Mouse (Mus musculus): ENCODE results near the gene Kdm4a.

Gene Kdm4a

DNA sequence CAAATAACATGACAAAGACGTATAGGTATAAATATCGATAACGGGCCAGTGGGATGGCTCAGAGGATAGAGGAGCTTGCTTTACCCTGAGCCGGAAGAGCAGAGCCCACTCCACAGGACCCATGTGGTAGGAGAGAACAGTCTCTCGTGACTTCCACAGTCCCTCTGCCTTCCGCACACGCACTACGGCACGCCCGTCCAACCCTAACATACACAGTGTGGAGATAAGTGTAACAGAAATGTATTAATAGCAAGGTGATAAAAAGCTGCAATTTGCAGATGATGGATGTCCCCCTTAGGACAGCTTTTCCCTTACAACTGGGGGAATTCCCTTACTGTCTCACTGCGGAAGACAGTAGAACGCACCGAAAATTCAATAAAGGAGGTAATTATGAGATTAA, 70.2 kb downstream of the Kdm4a start:
- no peak for DNase-seq

DNA sequence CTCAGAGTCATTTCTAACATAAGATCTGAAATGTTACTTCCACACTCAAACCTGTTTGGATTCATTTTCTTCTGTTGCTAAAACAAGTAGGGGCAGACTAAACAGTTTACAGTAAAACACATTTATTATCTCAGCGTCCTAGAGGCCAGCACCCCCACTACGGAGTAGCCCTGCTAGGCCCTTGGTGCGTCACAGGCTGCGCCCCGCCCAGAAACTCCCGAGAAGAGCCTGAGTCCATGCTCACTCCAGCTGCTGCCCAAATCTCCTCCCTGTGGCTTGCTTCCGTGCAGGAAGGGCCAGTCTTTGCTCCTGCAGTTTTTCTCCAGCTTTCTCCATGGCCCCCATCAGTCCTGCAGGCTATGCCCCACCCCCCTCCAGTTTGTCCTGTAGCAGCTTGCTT, 71.1 kb downstream of the Kdm4a start:
- peak; percentile 84 for DNase-seq

DNA sequence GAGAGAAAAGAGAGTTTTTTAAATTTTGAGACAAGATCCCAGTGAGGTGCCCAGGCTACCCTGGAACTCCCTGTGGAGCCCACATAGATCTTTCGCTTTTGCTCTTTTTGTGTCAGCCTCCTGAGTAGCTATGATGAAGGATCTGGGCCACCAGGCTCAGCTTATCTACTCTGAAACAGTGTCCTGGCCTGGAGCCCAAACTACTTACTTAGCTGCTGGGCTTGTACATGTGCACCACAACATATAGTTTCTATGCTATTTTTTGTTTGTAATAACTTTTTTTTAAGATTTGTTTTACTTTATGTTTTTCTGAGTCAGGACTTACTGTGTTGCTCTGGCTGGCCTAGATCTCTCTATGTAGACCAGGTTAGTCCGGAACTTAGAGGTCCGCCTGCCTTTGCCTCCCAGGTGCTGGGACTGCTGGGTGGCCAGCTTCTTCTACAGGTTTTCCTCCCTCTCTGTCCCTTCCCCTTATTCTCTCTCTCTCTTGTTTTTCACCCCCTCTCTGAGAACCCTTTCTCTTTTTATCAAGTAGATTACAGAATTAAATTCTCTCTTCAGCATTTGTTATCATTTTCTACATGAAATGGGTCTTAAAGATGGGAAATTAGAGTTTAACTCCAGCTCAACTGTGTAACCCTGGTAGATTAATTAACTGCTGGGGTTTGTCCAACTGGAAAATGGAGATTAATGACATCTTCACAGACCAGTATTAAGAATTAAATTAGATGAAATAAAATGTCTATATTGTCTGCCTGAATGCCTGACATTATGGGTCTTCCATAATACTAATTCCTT, 74.4 kb downstream of the Kdm4a start:
- DNase-seq = no peak

DNA sequence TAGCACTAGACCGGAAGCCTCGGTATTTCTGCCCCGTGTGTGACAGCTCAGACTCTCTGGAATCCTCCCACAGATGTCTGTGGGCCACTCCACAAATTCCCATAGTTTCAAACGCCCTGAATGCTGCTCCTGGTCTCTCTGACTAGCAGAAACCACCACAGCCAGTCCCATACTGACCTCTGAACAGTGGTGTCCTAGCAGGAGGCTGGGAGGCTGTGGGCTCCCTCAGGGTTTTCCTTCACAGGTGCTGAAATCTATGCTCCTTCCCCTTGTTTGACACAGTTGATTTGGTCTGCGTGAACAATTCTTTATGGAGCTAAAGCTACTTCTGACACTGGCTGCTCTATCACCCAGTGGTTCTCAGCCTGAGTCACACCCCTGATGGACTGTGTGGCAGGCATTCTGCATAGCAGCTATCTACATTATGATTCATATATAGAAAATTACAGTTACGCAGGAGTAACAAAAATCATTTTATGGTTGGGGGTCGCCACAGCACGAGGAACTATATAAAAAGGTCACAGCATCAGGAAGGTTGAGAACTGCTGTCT, 76.5 kb downstream of the Kdm4a start:
- DNase-seq = no peak

DNA sequence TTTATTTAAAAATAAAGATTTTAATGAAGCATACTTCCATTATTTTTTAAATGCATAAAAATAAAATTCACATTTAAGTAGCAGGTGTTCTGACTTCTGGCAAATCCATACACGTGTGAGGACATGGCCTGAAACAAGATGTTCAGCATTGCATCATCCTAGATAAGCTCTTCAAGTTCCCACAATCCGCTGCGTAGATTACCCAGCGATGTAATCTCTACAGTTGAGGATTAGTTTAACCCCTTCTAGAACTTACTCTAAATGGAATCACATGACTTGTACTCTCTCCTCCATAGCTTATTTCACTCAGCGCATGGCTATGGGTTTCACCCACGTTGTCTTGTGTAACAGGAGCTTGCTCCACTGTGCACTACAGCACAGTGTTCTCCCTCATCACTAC, 78.3 kb downstream of the Kdm4a start:
- no peak for DNase-seq

DNA sequence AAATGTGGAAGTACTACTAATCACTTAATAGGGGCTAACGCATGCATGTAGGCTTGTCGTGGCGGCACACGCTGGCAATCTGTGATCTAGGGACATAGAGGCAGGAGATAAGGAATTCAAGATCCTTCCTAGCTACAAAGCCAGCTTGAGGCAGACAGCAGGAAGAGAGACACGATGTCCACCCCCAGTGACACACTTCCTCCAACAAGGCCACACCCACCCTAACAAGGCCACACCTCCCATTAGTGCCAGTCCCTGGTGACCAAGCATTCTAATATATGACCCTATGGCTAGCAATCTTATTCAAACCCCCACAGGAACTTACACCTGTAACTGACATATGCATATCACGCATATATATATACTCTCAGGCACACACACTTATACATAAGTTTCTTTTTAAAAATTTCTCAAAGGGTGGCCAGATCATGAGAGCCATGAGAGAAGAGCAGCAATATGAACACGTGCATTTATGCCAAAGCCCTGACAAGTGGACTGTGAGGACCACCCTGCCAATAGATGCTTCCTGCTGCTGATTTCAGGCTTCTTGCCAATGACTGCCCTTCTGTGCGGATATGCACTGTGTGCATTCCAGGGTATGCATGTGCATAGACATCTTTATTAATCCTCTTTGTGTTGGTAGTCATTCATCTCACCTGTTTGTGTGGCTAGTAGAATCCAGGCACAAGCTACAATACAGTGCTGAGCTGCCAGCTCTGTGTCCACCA, 80.0 kb downstream of the Kdm4a start:
- peak; percentile 50 for DNase-seq

DNA sequence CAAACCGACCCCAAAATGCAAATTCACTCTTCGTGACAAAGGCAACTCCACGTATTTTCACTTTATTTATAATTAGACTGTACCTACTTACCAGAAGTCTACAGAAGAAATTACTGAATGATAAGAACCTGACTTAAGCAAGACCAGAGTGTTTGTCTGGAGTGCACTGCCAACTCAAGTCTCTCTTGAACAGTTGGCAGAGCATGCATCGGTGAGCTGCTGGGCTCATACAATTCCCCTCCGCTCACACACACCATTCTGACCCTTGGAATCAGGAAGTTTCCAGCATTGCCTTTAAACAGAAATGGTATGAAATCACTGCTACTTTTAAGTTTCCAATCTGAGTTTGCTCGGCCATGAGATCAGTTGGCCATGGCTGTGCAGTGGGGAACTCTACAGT, 81.3 kb downstream of the Kdm4a start:
- peak; percentile 39 for DNase-seq

DNA sequence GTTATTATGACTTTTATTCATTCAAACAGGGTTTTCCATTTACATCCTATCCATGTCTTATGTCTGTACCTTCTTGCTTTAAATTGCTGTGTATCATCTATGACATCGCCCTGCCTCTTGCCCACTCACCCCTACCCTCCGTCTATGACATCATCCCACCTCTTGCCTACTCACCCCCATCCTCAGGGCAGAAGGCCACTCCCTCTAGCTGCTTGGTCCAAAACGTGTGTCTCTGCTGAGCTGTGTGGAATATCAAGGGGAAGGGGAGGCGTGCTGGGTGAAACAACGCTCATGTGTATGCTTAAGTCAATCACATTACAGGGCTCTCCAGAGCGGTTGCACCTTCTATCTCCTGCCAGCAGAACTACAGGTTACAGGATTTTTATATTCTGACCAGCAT, 83.8 kb downstream of the Kdm4a start:
- DNase-seq = no peak

DNA sequence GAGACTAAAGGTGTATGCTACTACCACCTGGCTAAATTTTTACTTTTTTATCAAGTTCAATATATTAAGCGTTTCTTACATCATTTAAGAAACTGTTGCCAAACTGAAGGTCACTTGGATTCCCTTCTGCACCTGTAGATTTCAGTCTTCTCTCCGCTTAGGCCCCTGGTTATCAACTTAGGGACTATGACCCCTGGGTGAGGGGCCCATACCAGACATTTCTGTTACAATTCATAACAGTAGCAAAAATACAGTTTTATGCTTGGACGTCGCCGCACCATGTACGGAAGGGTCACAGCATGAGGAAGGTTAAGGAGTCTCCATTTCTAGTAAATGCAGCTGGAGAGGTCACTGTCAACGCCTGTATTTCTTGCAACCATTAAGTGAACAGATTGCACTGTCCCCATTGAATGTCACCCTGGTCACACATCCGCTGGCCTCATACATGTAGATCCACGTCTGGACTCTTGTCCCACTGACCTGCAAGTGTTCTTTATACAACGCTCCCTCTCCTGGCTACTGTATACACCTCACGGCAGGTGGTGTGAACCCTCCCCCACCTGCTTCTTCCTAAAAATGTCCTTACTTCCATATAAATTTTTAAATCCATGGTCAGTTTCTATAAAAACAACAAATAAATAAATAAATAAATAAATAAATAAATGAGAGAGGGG, 86.9 kb downstream of the Kdm4a start:
- DNase-seq = no peak

DNA sequence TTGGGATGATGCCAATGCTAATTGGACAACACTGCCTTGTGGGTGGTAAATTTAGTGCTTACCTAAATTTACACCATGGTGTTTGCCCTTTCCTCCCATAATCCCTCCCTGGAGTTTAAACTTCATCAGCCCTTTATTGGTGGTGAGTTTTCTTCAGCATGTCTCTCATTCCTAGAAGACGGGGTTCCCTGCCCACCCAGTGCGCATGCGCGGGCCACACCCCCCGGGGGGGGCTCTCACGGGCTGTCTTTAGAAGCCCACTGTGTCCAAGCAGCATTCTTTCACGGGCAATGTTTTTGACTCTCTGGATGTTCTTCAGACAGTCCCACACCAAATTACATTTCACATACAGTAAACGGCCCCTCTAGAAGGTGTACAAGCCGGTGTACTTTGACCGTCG, 89.4 kb downstream of the Kdm4a start:
- DNase-seq = no peak

DNA sequence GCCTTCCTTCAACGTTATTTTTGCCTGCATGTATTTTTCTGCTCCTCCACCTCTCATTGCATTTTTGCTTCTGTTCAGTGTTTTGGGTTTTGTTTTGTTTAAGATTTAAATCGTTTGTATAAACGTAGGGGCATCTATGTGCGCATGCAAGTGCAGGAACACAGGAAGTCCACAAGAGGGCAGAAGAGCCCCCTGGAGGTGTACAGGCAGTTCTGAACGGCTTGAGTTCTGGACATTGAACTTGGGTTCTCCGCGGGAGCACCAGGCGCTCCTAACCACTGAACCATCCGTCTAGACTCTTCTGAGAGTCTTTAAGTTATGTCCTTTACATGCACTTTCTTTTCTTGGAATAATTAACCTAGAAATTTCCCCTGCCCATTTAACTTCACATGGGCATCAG, 89.9 kb downstream of the Kdm4a start:
- DNase-seq = peak; percentile 73

DNA sequence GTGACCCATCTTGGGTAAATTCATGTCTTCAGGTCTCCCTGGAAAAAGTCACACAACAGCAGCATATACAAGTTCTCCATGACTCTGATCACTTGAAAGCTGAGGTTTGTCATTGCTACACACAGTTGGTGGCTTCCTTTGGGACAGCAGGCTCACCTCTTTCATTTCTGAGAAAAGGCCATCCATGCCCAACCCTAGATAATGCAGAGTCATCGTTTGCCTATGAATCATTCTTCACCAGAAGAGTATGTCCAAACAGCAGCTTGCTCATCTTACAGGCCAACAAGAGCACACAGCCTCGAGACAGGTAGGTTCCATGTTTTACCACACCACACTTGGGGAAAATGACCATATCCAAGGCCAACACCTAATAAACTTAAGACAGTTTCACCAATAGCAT, 91.1 kb downstream of the Kdm4a start:
- DNase-seq = no peak
